Mouse (Mus musculus): ENCODE results near the gene 1810009A15Rik.

1810009A15Rik gene

GRCm38 (mm10) chr19:8920073-8920736, 31.6 kb downstream of the 1810009A15Rik start, which contains the start of gene B3gat3:
TSS of gene B3gat3 (plus strand) at chr19:8920374.
- DNase-seq (ENCODE audit: low spot score in 2 of 2), result peak; percentile 89 to 91

DNA sequence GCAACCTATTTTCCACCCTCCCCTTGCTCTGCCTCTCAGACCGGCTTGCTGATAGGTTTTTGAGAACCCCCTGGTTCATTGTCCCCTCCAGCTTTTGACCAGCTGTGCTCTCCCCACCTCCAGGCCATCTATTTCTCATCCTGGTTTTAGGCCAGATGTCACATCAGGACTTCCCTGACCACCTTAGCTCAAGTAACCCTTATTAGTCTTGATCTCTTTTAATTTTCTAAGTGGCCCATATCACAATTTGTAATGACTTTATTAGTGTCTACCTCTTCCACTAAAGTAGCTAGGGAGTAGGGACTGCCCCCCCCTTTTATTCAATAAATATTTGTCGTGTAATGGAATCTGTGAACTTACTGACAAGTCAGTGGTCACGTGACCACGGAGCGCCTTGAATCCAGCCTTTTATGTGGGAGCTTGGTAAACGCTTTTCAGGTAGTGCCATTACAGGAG, 32.2 kb downstream of the 1810009A15Rik start:
- peak; percentile 42 to 53 for DNase-seq (ENCODE audit: low spot score in 2 of 2)

DNA sequence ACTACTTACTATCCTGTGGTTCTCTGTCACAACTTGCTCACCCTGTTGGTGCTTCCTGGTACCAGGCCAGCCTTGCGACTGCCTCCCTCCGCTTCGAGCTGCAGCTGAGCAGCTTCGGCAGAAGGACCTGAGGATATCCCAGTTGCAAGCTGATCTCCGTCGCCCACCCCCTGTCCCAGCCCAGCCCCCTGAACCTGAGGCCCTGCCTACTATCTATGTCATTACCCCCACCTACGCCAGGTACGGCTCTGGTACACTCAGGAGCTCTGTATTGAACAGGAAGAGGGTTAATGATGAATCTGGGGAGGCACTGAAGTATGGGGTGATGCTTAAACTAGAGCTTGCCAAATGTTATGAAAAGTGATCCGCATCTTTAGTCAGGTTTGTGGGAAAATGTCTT, 33.1 kb downstream of the 1810009A15Rik start:
- DNase-seq (ENCODE audit: low spot score in 2 of 2), result no peak

GRCm38 (mm10) chr19:8926766-8927165, 38.1 kb downstream of the 1810009A15Rik start:
- no peak for DNase-seq (ENCODE audit: low spot score in 2 of 2)

- DNase-seq (ENCODE audit: low spot score in 2 of 2), result no peak
Observed at GRCm38 (mm10) chr19:8927891-8928525, 39.4 kb downstream of the 1810009A15Rik start.

DNA sequence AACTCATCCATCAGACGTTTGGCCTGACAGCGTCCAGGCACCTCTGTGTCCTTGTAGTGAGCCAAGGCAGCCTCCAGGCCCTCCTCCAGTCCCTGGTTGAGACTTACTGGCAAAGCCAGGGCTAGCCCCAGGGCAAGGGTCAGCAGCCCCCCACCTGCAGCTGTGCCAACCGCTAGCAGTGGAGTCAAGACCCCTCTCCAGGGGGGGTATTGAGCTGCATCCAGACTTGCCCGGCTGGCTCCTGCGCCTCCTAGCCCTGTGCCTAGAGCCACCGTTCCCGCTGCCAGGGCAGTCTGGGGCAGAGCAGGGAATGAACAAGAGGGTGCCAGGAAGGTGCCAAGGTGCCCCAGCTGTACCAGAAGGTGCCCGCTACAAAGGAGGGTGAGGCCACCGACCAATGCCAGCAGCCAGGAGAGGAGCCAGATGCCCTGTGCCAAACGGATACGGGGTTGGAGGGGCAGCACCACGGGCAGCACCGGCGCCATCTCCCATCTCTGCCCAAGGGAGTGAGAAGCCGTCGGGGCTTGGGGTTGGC, 40.1 kb downstream of the 1810009A15Rik start:
- no peak for DNase-seq (ENCODE audit: low spot score in 2 of 2)

GRCm38 (mm10) chr19:8929224-8930088, 40.8 kb downstream of the 1810009A15Rik start, which contains the start of the genes Rom1 and Eml3:
TSS of gene Rom1 (minus strand) at chr19:8929356.
TSS of gene Eml3 (plus strand) at chr19:8929552.
- peak; percentile 88 to 91 for DNase-seq (ENCODE audit: low spot score in 2 of 2)

GRCm38 (mm10) chr19:8930117-8930516, 41.5 kb downstream of the 1810009A15Rik start:
- no peak for DNase-seq (ENCODE audit: low spot score in 2 of 2)

- DNase-seq (ENCODE audit: low spot score in 2 of 2), result no peak
Observed at GRCm38 (mm10) chr19:8930771-8931170, 42.1 kb downstream of the 1810009A15Rik start.

DNA sequence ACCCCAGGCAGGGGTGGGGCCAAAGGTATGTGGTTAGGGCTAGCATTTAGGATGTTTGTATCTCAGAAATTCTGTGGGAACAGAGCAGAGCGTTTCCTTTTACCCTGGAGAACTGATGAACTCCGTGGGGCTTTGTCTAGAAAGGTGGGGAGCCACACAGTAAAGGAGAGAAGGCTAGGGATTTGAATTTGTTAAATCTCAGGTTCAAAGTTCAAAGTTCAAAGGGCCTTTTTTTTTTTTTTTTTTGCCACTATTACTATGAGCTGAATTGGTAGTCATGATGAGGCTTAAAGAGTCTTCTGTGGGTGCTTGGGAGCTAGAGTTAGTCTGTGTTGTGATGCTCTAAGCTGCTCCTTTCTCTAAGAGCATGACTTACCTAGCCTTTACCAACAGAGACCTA, 48.1 kb downstream of the 1810009A15Rik start:
- no peak for DNase-seq (ENCODE audit: low spot score in 2 of 2)
